In the genomic region with DNA sequence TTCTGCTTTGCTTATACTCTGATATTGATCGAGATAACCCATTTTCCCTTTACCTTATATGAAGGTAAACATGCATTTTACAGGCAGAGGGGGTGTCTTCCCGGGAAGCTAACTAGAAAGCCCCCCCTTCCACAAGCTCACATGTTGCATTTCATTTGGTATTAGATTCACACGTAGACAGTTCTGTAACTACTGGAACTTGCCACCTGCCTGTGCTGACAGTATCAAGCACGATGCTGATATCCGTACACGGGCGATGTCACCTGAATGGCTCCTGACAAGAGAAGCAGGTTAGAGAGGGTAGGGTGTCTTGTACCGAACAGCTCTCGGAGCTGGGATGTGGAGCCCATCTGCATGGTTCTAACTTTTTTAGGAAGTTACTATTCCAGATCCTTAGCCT, we compare ENCODE assay signal across 25 mouse cellular contexts.
"Had no signal": no experiment of that assay in that cellular context is flagged by ENCODE, and none has a peak within 500 bp of the region (broad histone marks: within the 10 kb centered on the region; RNA-seq: fewer than 3 reads in every experiment).

No protein-coding gene starts in this region.

- H3K4me3 ChIP-seq: gastrocnemius, adult 2 months; heart, embryonic 10.5 days; heart, embryonic 15.5 days; hindbrain, embryonic 10.5 days; hindbrain, embryonic 12.5 days; intestine, embryonic 15.5 days; layer of hippocampus, adult 2 months; left cerebral cortex, adult 2 months; limb, embryonic 10.5 days; limb, embryonic 12.5 days; liver, embryonic 13.5 days; liver, embryonic 15.5 days had no signal

- ATAC-seq: hindbrain, embryonic 16.5 days; inflammation-experienced regulatory T-cells, adult 6 months; intestine, embryonic 15.5 days; intestine, postnatal 0 days had no signal

- DNase-seq: gastrocnemius, adult 2 months; gastrocnemius, postnatal 10 days; gastrocnemius, postnatal 25 days; heart, postnatal 4 days; kidney, adult 18-20 months; kidney, adult 8-10 months; kidney, postnatal 10 days; kidney, postnatal 25 days; liver; liver, embryonic 13.5 days had no signal

- H3K4me2 ChIP-seq: heart, embryonic 15.5 days; hindbrain, embryonic 12.5 days; hindbrain, embryonic 14.5 days; intestine, embryonic 15.5 days; limb, embryonic 12.5 days; liver, embryonic 11.5 days; liver, embryonic 13.5 days; liver, embryonic 15.5 days had no signal

- H3K36me3 ChIP-seq: heart, embryonic 10.5 days; heart, embryonic 15.5 days; hindbrain, embryonic 10.5 days; hindbrain, embryonic 12.5 days; intestine, embryonic 15.5 days; limb, embryonic 10.5 days; limb, embryonic 12.5 days; liver, embryonic 13.5 days; liver, embryonic 15.5 days had no signal

- H3K27ac ChIP-seq: gastrocnemius, adult 2 months; heart, embryonic 10.5 days; heart, embryonic 15.5 days; hindbrain, embryonic 10.5 days; hindbrain, embryonic 12.5 days; hindbrain, embryonic 14.5 days; intestine, embryonic 15.5 days; layer of hippocampus, adult 2 months; left cerebral cortex, adult 2 months; limb, embryonic 10.5 days; limb, embryonic 12.5 days; liver, embryonic 13.5 days; liver, embryonic 15.5 days had no signal

- H3K9me3 ChIP-seq: heart, embryonic 10.5 days; heart, embryonic 15.5 days; hindbrain, embryonic 10.5 days; hindbrain, embryonic 12.5 days; intestine, embryonic 15.5 days; limb, embryonic 10.5 days; limb, embryonic 12.5 days; liver, embryonic 13.5 days; liver, embryonic 15.5 days had no signal

- H3K27me3 ChIP-seq: heart, embryonic 15.5 days; hindbrain, embryonic 12.5 days; intestine, embryonic 15.5 days; limb, embryonic 12.5 days; liver, embryonic 13.5 days; liver, embryonic 15.5 days had no signal

- H3K4me1 ChIP-seq: hindbrain, embryonic 12.5 days; intestine, embryonic 15.5 days had no signal

- H3K9ac ChIP-seq: heart, embryonic 15.5 days; hindbrain, embryonic 12.5 days; hindbrain, embryonic 14.5 days; intestine, embryonic 15.5 days; limb, embryonic 12.5 days; liver, embryonic 13.5 days; liver, embryonic 15.5 days had no signal
